Mouse (Mus musculus): ENCODE data around the gene Fbxo22. TPM values are rescaled to one million over a fixed set of nuclear protein-coding genes. Genes with fewer than 3 reads are reported as not detected.
"Not testable (repeated sequence)": the region's sequence is repeated elsewhere in the genome, so short reads cannot be mapped to it uniquely, and the experiment has no call there.

Gene Fbxo22
- polyA plus RNA-seq, 1 experiment from 2014 or later: 19.9 TPM

- H3K27ac ChIP-seq (replicated peaks): no peak overlapping the region
- H3K4me3 ChIP-seq (replicated peaks): no peak overlapping the region
- no peaks in the 10 kb centered on the region for H3K27me3 ChIP-seq
- no peaks in the 10 kb centered on the region for H3K9me3 ChIP-seq (replicated peaks)
- no peak overlapping the region for H3K9ac ChIP-seq
- ATAC-seq (ENCODE audit: insufficient read depth): no peak
- 76% methylated on average over 3 of the region's 3 CpGs for WGBS (ENCODE audit: insufficient replicate concordance)
- H3K4me2 ChIP-seq: no peak overlapping the region
- peaks cover 10% of the 10 kb centered on the region for H3K4me1 ChIP-seq (replicated peaks)
- H3K36me3 ChIP-seq (replicated peaks): peaks cover 72% of the 10 kb centered on the region
These were observed 6.9 kb downstream of the Fbxo22 start for GRCm38 (mm10) chr9:55215648-55216047.

- Histone ChIP-seq H3K36me3 (replicated peaks) (peaks cover 76% of the 10 kb centered on the region), H3K9ac (no peak overlapping the region), H3K4me1 (replicated peaks) (peaks cover 8% of the 10 kb centered on the region), H3K4me2 (no peak overlapping the region), H3K4me3 (replicated peaks) (no peak overlapping the region), H3K9me3 (replicated peaks) (no peaks in the 10 kb centered on the region), H3K27me3 (no peaks in the 10 kb centered on the region), H3K27ac (replicated peaks) (no peak overlapping the region)
- WGBS (ENCODE audit: insufficient replicate concordance): 77% methylated on average over 2 of the region's 2 CpGs
- no peak for ATAC-seq (ENCODE audit: insufficient read depth)
These were observed 7.4 kb downstream of the Fbxo22 start for GRCm38 (mm10) chr9:55216078-55216477.

- ATAC-seq (ENCODE audit: insufficient read depth): no peak
- H3K27me3 ChIP-seq: no peaks in the 10 kb centered on the region
- peaks cover 89% of the 10 kb centered on the region for H3K36me3 ChIP-seq (replicated peaks)
- no peak overlapping the region for H3K9ac ChIP-seq
- H3K4me1 ChIP-seq (replicated peaks): no peaks in the 10 kb centered on the region; the same call in 1 of the 2 replicates
- 69% methylated on average over 3 of the region's 3 CpGs for WGBS (ENCODE audit: insufficient replicate concordance)
- no peaks in the 10 kb centered on the region for H3K9me3 ChIP-seq (replicated peaks)
- H3K4me2 ChIP-seq: no peak overlapping the region
- no peak overlapping the region for H3K4me3 ChIP-seq (replicated peaks)
- H3K27ac ChIP-seq (replicated peaks): no peak overlapping the region
These were observed 8.7 kb downstream of the Fbxo22 start for GRCm38 (mm10) chr9:55217381-55217780.

GRCm38 (mm10) chr9:55225165-55225737 is 16.5 kb downstream of the Fbxo22 start:
- no peak for ATAC-seq (ENCODE audit: insufficient read depth)
- Histone ChIP-seq H3K9ac (no peak overlapping the region), H3K9me3 (replicated peaks) (no peaks in the 10 kb centered on the region), H3K27me3 (no peaks in the 10 kb centered on the region), H3K36me3 (replicated peaks) (peaks cover 37% of the 10 kb centered on the region), H3K27ac (replicated peaks) (no peak overlapping the region), H3K4me3 (replicated peaks) (no peak overlapping the region), H3K4me2 (no peak overlapping the region), H3K4me1 (replicated peaks) (no peaks in the 10 kb centered on the region)
- WGBS (ENCODE audit: insufficient replicate concordance): 67% methylated on average over 7 of the region's 7 CpGs

GRCm38 (mm10) chr9:55226251-55226650 is 17.5 kb downstream of the Fbxo22 start:
- no peaks in the 10 kb centered on the region for H3K4me1 ChIP-seq (replicated peaks)
- WGBS (ENCODE audit: insufficient replicate concordance): 64% methylated on average over 3 of the region's 3 CpGs
- no peak overlapping the region for H3K4me2 ChIP-seq
- H3K36me3 ChIP-seq (replicated peaks): peaks cover 27% of the 10 kb centered on the region
- H3K27ac ChIP-seq (replicated peaks): no peak overlapping the region
- ATAC-seq (ENCODE audit: insufficient read depth): no peak
- no peak overlapping the region for H3K9ac ChIP-seq
- no peaks in the 10 kb centered on the region for H3K27me3 ChIP-seq
- H3K9me3 ChIP-seq (replicated peaks): no peaks in the 10 kb centered on the region
- no peak overlapping the region for H3K4me3 ChIP-seq (replicated peaks)

- 77% methylated on average over 4 of the region's 4 CpGs for WGBS (ENCODE audit: insufficient replicate concordance)
- no peaks in the 10 kb centered on the region for H3K9me3 ChIP-seq (replicated peaks)
- no peak for ATAC-seq (ENCODE audit: insufficient read depth)
- H3K27me3 ChIP-seq: no peaks in the 10 kb centered on the region
- H3K9ac ChIP-seq: no peak overlapping the region
- H3K36me3 ChIP-seq (replicated peaks): peaks cover 8% of the 10 kb centered on the region
- H3K4me1 ChIP-seq (replicated peaks): no peaks in the 10 kb centered on the region
- H3K4me2 ChIP-seq: no peak overlapping the region
- no peak overlapping the region for H3K4me3 ChIP-seq (replicated peaks)
- H3K27ac ChIP-seq (replicated peaks): no peak overlapping the region
These were observed 19.4 kb downstream of the Fbxo22 start for GRCm38 (mm10) chr9:55228149-55228548.

GRCm38 (mm10) chr9:55229010-55229409 is 20.3 kb downstream of the Fbxo22 start:
- no peaks in the 10 kb centered on the region; the same call in 1 of the 2 replicates for H3K36me3 ChIP-seq (replicated peaks)
- no peaks in the 10 kb centered on the region for H3K4me1 ChIP-seq (replicated peaks)
- H3K4me3 ChIP-seq (replicated peaks): no peak overlapping the region
- no peak overlapping the region for H3K9ac ChIP-seq
- no peak overlapping the region for H3K4me2 ChIP-seq
- H3K27me3 ChIP-seq: no peaks in the 10 kb centered on the region
- no peaks in the 10 kb centered on the region for H3K9me3 ChIP-seq (replicated peaks)
- 44% methylated on average over 10 of the region's 10 CpGs for WGBS (ENCODE audit: insufficient replicate concordance)
- no peak overlapping the region for H3K27ac ChIP-seq (replicated peaks)
- ATAC-seq (ENCODE audit: insufficient read depth): no peak

GRCm38 (mm10) chr9:55231544-55231943 is 22.8 kb downstream of the Fbxo22 start:
- Histone ChIP-seq H3K9ac (no peak overlapping the region), H3K4me3 (replicated peaks) (no peak overlapping the region), H3K36me3 (replicated peaks) (no peaks in the 10 kb centered on the region), H3K27me3 (no peaks in the 10 kb centered on the region), H3K4me1 (replicated peaks) (no peaks in the 10 kb centered on the region), H3K27ac (replicated peaks) (no peak overlapping the region), H3K9me3 (replicated peaks) (no peaks in the 10 kb centered on the region), H3K4me2 (no peak overlapping the region)
- ATAC-seq (ENCODE audit: insufficient read depth): no peak
- WGBS (ENCODE audit: insufficient replicate concordance): 54% methylated on average over 6 of the region's 6 CpGs

- no peak overlapping the region for H3K27ac ChIP-seq (replicated peaks)
These were observed 23.4 kb downstream of the Fbxo22 start for GRCm38 (mm10) chr9:55232110-55232509.

GRCm38 (mm10) chr9:55232586-55232985 is 23.9 kb downstream of the Fbxo22 start:
- 82% methylated on average over 7 of the region's 7 CpGs for WGBS (ENCODE audit: insufficient replicate concordance)

More at GRCm38 (mm10) chr9:55232110-55232509, 23.4 kb downstream of the Fbxo22 start:
- ATAC-seq (ENCODE audit: insufficient read depth): no peak
- Histone ChIP-seq H3K4me1 (replicated peaks) (no peaks in the 10 kb centered on the region), H3K4me3 (replicated peaks) (no peak overlapping the region), H3K4me2 (no peak overlapping the region), H3K9ac (no peak overlapping the region), H3K9me3 (replicated peaks) (no peaks in the 10 kb centered on the region), H3K36me3 (replicated peaks) (no peaks in the 10 kb centered on the region), H3K27me3 (no peaks in the 10 kb centered on the region)
- WGBS (ENCODE audit: insufficient replicate concordance): 58% methylated on average over 5 of the region's 5 CpGs

GRCm38 (mm10) chr9:55233076-55233475 is 24.4 kb downstream of the Fbxo22 start:
- H3K9ac ChIP-seq, H3K4me2 ChIP-seq: not testable (repeated sequence)
- 63% methylated on average over 11 of the region's 11 CpGs for WGBS (ENCODE audit: insufficient replicate concordance)

More at GRCm38 (mm10) chr9:55232586-55232985, 23.9 kb downstream of the Fbxo22 start:
- no peak overlapping the region for H3K27ac ChIP-seq (replicated peaks)
- no peak overlapping the region for H3K4me3 ChIP-seq (replicated peaks)
- no peaks in the 10 kb centered on the region for H3K36me3 ChIP-seq (replicated peaks)
- H3K4me1 ChIP-seq (replicated peaks): no peaks in the 10 kb centered on the region
- H3K27me3 ChIP-seq: no peaks in the 10 kb centered on the region
- no peak overlapping the region for H3K9ac ChIP-seq
- no peak overlapping the region for H3K4me2 ChIP-seq
- H3K9me3 ChIP-seq (replicated peaks): no peaks in the 10 kb centered on the region
- no peak for ATAC-seq (ENCODE audit: insufficient read depth)

More at GRCm38 (mm10) chr9:55233076-55233475, 24.4 kb downstream of the Fbxo22 start:
- H3K4me3 ChIP-seq (replicated peaks); H3K4me1 ChIP-seq (replicated peaks); H3K36me3 ChIP-seq (replicated peaks); H3K27ac ChIP-seq (replicated peaks); H3K27me3 ChIP-seq; ATAC-seq (ENCODE audit: insufficient read depth); H3K9me3 ChIP-seq (replicated peaks): not testable (repeated sequence)
